Mouse (Mus musculus): ENCODE data around the gene Ppp1r1c.

- TF ChIP-seq CTCF (IDR thresholded peaks at IDR 0.05; ENCODE audit: borderline replicate concordance, control insufficient read depth, extremely low read depth, insufficient read depth, low read length, poor library complexity): no peak
- TF ChIP-seq POLR2A (IDR thresholded peaks at IDR 0.05; ENCODE audit: control insufficient read depth, extremely low read depth, insufficient read depth, low read length, poor library complexity): no peak
These were observed 9.4 kb upstream of the Ppp1r1c start for GRCm38 (mm10) chr2:79698166-79698565.

Data from thymus, adult 2 months (tissue).